Mouse (Mus musculus): ENCODE measurements around the gene Slc25a42.
"Not testable (repeated sequence)": the region's sequence is repeated elsewhere in the genome, so short reads cannot be mapped to it uniquely, and the experiment has no call there.

The Slc25a42 gene

DNA sequence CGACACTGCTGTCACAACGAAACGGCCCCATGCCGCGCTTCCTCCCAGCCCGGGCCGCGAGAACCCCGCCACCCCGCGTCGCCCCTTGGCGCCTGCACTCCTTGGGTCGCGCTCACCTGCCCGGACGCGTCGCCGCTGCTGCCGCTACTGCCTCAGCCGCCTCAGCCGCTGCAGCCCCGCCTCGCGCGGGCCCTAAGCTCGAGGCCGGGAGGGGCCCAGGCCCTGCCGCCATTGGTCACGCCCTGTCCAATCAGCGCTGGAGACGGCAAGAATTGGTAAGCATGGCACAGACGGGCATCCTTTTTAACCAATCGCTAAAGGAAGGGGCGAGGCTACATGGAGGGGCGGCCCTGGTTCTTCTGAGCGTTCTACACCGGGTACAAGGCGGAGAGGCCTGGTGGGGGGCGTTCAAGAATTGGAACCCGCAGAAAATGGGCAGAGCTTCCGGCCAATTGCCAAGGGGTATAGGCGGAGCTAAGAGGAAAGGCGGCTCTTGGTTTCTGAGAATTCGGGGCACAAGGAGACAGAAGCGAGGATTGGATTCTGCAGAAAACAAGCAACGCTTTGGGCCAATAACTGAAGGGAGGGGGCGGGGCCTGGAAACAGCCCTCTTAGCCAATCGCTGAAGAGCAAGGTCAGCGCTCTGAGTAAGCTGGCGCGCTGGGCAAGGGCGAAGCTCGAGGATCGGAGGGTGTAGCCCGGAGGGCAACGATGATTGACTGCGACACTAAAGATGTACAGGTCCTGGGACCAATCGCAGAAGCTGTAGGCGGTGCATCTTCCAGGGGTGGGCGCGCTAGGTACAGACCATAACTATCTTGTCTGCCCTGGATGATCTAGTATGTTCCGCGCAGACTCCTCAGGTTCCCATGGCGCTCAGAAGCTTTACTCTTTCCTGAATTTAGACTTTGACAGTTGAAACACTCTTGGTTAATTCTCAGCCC, at the start of gene Slc25a42:
Gene Slc25a42 (minus strand): TSS at position 194 of the 944 bp plus-strand sequence.
- in situ Hi-C loops (cut with MboI): no loop called here

DNA sequence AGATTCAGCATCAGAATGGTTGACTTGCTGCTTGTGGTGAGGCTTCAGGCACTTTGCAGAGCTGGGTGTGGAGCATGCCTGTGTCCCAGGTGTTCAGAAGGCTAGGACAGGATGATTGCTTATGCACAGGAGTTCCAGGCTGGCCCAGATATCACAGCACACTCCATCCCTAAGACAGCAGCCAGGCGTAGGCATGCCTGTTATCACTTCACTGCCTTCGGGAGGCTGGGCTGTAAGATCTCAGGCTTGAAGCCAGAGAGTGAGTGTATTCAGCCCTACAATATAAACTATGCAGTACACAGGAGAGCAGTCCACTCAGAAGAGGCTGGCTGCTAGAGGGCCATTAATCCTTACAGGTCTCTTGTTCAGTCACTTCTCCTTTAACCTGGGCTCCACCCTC, 46.9 kb upstream of the Slc25a42 start:
- in situ Hi-C loops (cut with MboI): no loop called here

DNA sequence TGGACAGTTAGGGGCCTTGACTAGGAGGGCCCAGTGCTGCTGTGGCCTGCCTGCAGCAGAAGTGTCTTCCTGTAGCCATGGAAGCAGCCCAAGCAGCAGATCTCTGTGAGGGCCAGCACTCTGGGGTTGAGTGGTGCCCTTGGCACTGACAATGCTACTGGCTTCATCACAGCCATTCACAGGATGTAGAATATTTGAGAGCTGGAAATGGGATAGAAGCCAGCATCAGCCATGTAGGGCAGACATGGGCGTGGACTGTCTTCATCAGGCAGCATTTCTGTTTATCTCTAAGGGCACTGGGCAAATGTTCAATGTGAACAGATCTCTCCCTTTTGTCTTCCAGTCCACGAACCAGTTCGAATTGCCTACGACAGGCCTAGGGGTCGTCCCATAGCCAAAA, 46.5 kb upstream of the Slc25a42 start:
- in situ Hi-C loops (cut with MboI): no loop called here

DNA sequence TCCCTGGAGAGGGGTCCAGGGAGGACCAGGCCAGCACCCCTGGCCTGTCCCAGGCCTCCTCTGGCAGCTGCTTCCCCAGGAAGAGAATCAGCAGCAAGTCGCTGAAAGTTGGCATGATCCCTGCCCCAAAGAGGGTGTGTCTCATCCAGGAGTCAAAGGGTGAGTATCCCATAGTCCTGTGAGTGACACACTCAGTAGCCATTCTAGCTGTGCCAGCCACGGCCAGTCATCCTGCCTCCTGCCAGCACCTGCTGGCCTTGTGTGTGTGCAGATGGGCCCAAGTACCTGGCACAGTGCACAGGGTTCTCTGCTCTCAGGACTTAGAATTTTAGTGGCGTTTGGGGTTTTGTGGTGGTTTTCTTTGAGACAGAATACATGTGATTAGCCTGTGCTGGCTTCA, 45.4 kb upstream of the Slc25a42 start:
- in situ Hi-C loops (cut with MboI): no loop called here

DNA sequence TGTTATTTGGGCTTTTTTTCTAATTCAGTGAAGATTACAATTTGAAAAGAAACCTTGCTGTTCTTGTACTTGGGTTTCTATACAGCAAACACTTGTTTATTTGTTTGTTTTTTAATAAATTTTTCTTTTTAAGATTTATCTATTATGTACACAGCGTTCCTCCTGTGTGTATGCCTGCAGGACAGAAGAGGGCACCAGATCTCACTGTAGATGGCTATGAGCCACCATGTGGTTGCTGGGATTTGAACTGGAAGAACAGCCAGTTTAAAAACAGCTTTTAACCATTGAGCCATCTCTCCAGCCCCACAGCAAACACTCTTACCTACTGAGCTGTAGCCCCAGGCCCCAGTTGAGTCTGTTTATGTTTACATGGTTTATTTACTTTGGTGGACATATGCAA, 42.5 kb upstream of the Slc25a42 start:
- in situ Hi-C loops (cut with MboI): no loop called here

DNA sequence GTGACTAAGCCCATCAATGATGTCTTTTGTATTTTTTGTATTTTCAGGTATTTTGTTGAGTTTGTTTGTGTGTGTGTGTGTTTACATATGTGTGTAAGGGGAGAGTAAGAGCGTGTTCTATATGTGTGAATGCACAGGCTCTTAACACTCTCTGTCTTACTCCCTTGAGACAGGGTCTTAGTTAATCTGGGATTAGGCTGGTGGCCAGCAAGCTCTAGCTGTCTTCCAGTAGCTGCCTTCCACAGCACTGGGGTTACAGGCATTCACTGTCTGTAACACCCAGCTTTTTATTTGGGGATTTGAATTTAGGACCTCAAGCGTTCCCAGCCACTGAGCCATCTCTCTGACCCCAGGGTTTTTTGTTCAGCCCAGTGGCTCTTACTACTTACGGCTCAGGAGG, 35.7 kb upstream of the Slc25a42 start:
- in situ Hi-C loops (cut with MboI): no loop called here

DNA sequence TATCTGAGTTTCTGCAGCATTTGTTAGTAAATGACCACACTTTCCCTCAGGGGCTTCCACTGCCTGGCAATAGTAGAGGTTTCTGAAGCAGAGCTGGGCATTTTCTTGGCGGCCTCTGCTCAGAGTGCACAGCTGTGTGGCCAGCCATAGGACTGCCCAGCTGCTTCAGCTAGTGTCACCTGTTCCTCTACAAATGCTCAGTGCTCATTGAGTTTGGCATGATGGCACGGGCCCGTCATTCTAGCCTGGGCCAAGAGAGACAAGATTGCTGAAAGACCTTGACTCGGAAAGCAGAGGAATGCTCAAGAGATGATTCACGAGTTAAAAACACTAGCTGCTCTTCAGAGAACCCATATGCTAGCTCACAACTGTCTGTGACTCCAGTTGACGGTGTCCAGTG, 34.5 kb upstream of the Slc25a42 start:
- in situ Hi-C loops (cut with MboI): no loop called here

DNA sequence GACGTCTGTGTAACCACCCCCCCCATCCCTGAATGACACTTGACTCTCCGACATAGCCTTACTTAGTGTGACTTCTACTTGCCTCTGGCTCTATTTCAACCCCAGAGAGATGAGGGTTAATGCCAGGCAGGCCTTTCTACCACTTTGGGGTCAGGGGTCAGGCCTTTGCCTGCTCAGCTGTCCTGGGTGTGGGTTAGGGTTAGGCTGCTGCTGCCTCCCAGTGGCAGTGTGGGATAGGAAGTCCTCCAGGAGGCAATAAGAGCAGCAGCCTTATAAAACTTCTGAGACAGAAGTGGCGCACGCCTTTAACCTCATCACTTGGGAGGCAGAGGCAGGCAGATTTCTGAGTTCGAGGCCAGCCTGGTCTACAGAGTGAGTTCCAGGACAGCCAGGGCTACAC, 28.5 kb upstream of the Slc25a42 start:
- in situ Hi-C loops (cut with MboI): no loop called here

DNA sequence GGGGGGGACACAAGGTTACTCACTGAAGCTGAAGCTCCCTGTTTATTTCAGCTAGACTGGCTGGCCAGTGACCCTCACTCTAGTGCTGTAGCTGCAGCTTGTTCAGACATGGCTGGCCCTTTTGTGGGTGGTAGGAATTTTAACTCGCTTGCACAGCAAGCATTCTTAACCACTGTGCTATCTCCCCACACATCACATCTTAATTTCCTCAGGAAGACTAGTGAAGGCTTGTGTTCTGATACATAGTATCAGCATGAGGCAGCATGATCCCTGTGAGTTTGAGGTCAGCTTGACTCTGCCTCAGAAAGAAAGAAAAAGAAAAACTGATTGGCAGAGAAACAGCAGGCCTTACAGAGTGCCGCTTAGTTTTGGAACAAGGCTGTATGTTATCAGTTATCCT, 25.7 kb upstream of the Slc25a42 start:
- in situ Hi-C loops (cut with MboI): no loop called here

DNA sequence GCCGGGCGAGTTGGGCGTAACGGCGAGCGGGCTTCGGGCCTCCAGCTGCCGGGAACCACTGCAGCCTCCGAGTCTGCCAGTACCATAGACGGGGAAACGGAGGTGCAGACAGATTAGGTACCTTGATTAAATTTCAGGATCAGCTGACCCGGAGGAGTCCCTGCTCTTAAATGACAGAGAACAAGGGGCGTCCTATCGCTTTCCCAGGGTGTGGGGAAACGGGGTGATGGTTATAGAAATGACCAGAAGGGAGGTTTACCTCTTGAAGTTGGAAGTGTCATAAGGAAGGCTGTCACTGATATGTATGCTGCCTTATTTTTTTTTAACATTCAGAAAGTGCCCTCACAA, 22.6 kb upstream of the Slc25a42 start:
- in situ Hi-C loops (cut with MboI): no loop called here

DNA sequence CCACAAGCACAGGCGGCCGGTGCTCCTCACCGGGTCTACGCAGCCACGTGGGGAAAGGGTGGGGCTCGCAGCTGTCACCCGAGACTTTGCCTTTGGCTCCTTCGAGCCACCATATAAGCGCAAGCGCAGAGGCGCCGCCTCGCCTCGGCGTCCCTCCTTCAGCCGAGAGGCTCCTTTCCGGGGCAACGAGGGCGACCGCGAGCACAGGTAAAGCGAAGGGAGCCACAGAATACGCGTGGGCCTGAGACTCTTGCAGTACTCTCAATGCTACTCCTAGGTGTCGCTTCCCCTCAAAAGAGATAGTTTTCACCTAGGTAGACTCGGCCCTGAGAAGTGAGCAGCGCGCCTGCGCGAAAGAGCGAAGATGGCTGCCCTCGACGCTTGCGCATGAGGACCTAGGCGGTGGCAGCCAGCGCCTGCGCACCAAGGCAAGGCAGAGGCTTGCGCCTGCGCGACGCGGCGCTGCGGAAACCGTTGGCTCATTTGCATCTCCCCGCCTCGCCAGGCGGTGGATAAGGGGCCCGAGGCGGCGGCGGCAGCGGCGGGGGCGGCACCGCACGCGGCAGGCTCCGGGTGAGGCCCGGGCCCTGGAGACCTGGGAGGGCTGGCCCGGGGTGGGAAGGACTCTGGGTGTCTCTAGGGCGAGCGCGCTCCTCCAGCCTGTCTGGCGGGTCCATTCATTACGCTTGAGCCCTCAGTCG, 22.1 kb upstream of the Slc25a42 start, which contains the start of the genes Sugp2 and Armc6:
Gene Sugp2 (plus strand): TSS at position 147 of the 701 bp plus-strand sequence.
Gene Armc6 (minus strand): TSS at position 387 of the 701 bp plus-strand sequence.
- in situ Hi-C loops (cut with MboI): no loop called here

DNA sequence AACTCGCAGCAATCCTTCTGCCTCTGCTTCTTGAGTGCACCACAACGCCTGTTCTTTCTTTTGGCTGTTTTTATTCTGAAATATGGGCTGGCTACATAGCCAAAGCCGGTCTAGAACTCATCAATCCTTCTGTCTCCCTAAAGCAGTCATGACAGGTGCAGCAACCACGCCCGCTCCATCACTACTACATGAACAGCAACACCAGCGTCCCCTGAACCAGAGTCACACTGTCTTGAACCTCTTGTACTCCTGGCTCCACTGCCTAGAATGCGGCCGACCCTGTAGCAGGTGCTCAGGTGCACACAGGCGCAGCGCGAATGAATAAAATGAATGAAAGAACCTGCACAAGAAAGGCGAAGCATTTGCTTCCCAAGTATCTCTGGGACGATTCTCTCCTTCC, 21.5 kb upstream of the Slc25a42 start:
- in situ Hi-C loops (cut with MboI): no loop called here

DNA sequence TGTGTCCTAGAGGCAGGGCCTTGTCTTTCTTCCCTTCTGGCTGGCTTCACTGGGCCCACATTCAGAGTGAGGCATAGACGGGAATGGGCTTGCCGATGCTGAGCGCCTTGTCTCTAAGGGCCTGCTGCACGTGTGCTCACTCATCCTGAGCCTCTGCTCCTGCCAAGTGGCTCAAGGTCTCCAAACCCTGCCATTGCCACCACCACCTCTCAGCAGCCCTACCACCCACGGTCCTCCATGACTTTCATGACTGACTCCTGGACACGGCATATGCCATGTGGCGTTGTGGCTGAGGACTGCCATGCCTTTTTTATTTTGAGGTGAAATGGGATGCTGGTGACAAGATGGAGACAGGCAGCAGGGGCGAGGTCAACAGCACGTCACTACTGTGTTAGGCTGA, 18.7 kb upstream of the Slc25a42 start:
- in situ Hi-C loops (cut with MboI): no loop called here

DNA sequence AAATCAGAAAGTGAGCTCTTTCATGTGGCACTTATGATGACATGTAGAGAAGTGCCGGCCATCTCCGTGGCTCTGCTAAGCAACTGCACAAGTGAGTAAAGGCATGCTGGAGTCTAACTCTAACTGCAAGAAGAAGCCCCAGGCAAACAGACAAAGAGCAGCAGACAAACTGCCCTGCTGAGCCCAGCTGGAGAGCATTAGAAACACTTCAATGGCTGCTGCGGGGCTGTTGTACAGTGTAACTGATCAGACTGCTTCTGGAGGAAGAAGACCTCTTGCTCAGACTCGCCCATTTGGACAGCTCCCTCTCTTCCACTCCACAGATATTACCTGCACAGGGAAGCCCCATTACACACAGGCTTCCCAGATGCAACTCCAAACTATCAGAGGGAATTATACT, 15.9 kb upstream of the Slc25a42 start:
- in situ Hi-C loops (cut with MboI): no loop called here

DNA sequence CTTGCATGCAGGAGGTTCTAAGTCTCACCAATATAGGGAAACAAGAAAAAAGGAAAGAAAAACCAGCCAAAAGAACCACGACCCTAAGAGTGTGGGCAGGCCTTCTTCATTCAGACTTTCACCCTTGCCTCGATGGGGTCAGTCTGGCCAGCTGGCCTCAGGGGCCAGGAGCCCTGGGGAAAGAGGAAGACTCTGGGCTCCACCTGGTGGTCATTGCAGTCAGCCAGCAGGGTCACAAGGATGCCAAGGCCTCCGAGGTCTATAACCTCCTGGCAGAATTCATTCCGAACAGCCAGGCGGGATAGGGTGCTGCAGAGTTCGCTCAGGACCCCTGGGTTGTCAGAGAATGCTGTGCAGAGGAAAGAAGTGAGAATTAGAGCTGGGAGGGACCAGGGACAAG, 11.2 kb upstream of the Slc25a42 start:
- in situ Hi-C loops (cut with MboI): no loop called here

DNA sequence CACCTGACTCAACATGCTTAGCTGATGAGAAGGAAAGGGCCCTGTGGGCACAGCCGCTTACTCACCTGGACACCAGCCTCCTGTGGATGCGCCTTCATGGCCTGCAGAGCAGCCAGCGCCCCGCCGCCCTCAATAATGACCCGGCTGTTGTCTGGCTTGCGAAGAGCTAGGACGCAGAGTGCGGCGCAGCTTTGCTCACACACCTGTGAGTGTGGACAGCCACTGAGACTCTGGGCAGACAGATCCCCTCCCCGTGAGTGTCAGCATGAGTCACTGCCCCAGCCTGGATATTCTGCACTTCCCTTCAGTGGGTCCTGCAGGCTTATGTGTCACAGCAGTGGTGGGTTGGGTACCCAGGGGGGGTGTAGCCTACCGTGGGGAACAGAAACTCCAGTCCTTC, 9.9 kb upstream of the Slc25a42 start:
- in situ Hi-C loops (cut with MboI): no loop called here

DNA sequence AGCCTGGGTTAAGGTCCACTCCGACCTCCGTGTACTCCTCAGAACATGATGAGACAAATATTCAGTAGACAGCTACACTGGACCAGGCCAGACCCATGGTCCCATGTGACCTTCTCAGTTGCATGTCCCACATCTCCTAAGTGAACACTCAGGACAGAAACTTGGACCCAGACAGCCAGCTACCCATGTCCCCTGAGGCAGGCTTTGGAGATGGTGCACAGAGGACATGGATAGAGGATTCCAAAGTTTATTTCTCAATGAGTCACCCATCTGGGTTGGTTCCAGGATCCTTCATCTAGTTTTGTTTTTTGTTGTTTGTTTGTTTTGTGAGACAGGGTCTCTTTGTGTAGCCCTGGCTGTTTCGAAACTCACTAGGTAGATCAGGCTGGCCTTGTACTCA, 8.8 kb upstream of the Slc25a42 start:
- in situ Hi-C loops (cut with MboI): no loop called here

DNA sequence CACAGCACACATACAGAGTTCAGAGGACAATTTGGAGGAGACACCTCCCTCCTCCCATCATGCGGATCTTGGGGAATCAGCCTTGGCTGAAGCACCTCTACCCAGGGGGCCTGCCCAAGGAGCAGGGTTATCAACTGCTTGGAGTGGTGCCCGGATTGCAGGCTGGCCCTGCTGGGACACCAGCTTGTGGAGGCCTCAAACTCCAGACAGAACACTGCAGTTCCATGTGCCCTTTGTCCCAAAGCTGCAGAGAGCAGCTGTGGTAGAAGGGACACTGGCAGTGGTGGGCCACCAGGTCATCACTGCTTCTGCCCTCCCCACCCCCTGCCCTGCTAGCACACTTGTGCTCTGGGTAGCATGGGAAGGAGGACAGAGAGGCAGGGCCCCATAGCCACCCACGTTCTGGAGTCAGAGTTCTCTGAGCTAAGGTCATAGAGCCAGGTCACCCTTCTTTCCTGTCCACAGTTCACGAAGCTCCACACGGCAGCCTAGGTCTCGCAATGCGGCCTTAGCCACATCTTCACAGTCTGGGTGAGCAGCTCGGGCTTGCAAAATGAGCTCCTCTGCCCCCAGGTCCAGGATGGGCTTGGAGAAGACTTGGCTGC, 8.2 kb upstream of the Slc25a42 start:
- in situ Hi-C loops (cut with MboI): no loop called here

DNA sequence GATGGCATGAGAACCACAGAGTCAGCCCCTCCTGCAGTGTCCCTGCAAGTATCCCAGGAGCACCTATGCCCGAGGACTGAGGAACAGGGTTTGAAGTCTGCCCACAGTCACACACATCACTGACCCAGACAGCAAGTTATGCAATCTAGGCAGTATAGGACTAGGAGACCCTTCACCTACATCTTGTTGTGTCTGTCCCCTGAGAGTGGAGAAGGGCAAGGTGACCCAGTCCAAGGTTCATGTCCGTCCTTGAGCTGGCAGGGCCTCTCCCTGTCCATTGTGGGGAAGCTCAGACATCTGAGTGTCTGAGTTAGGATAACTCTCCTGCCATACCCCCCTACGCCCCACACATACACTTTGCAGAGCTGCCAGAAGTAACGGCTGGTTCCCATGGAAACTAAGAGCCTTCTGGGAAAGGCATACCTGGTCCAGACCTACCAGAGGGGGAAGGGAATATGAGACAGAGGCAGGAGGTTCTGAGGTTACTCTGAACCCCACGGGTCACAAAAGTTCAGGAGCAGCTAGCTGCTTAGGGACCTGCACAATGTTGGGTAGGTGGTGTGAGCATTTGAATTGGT, 7.1 kb upstream of the Slc25a42 start:
- in situ Hi-C loops (cut with MboI): no loop called here

DNA sequence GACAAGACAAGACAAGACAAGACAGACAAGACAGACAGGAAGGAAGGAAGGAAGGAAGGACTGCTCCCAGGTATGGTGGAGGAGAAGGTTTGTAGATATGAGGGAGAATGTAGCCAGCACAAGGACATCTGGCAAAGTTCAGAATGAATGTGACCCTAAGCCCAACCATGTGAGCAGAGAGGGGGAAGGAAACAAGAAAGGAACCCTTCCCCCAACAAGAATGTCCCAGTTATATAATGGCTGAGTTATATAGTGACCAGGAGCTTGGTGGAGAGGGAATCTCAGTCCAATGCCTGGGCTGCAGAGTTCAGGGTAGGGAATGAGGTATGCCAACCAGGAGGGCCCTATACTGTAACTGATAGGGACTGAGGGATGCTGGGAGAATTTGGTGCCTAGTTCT, 5.3 kb upstream of the Slc25a42 start:
- in situ Hi-C loops (cut with MboI): no loop called here

DNA sequence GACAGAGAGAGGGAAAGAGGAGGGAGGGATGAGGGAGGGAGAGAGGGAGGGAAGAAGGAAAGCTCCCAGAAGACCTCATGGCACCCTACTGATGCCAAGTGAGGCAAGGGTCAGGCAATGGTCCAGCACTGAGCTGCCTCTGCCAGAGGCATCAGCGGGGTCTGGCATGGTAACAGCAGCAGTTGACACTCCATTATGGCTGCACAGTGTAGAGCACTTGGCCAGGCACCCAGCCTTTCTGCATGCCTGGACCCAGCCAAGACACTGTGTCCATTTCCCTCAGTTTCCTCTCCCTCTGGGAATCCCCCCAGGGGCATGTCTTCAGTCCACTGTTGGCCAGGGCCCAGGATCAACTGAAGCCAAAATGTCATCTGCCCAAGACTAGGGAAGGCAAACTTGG, 4.5 kb upstream of the Slc25a42 start:
- in situ Hi-C loops (cut with MboI): no loop called here

DNA sequence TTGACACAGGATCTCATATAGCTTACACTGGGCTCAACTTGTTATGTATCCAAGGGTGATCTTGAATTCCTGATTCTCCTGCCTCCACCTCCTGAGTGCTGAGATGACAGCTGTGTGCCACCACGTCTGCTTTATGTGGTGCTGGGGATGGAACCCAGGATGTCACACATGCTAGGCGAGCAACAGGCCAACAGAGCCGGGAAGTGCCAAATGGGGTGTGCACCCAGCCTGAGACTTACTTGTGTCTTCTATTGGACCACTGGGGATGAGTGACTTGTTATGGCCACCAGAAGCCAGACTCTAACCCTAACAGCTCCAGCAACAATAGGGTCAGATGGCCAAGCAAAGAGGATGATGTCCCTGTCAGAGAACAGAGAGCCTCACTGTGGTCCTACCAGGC, 4.1 kb upstream of the Slc25a42 start:
- in situ Hi-C loops (cut with MboI): not testable (repeated sequence)

Measured in mature B cell (primary cell).